Mouse (Mus musculus) CH12.LX (cell line): ENCODE measurements at regions not wholly inside any gene's neighbourhood (a gene's known extent, or its start where the extent isn't known, plus 50 kb on each side); places are given as distances from the start of the nearest gene placed in this dataset.

Source experiments
- DNase-seq: peaks from one replicate; pipeline ENCODE4 v3.0.0-alpha.2; 2013; ENCODE audit errors: extremely low read depth
- H3K27ac ChIP-seq: 2 replicates; pipeline ENCODE4 v1.5.1; 2012; ENCODE audit warnings: low read depth, mild to moderate bottlenecking, control low read depth, moderate library complexity; ENCODE audit not compliant: insufficient read depth
- H3K27me3 ChIP-seq: replicated peaks from 2 replicates; pipeline ENCODE3; 2012; ENCODE audit warnings: inconsistent platforms
- H3K36me3 ChIP-seq, 2 experiments: replicated peaks in 1 of 2; 2 replicates each; pipeline versions ENCODE3 to v1.6.1; 2012; ENCODE audit warnings: inconsistent platforms in 1 of 2, low read length in 1 of 2, mild to moderate bottlenecking in 1 of 2, mixed read lengths in 1 of 2, moderate library complexity in 1 of 2; ENCODE audit not compliant: control insufficient read depth in 1 of 2, insufficient read depth in 1 of 2
- H3K4me1 ChIP-seq, 2 experiments: 2 replicates each; pipeline ENCODE4 v1.6.1; 2012; ENCODE audit warnings: inconsistent platforms in 1 of 2, moderate library complexity in 1 of 2; ENCODE audit not compliant: insufficient read depth in 2 of 2, control insufficient read depth in 1 of 2
- H3K4me2 ChIP-seq: 2 replicates; pipeline ENCODE4 v1.6.1; 2012; ENCODE audit warnings: low read depth, mild to moderate bottlenecking, control low read depth; ENCODE audit not compliant: poor library complexity, insufficient read depth, severe bottlenecking
- H3K4me3 ChIP-seq, 3 experiments: fragments of 150-350 bp in 1 of 3; sonication (generic) in 1 of 3; replicated peaks in 1 of 3; 2 replicates each; pipeline versions ENCODE3 to v1.5.1; 2011 to 2012; ENCODE audit warnings: low read depth in 2 of 3, low read length in 2 of 3, mild to moderate bottlenecking in 2 of 3, moderate library complexity in 2 of 3, control low read depth in 1 of 3, improper control_type of control experiment in 1 of 3, inconsistent platforms in 1 of 3, mixed read lengths in 1 of 3; ENCODE audit not compliant: poor library complexity in 1 of 3
- H3K79me2 ChIP-seq: replicated peaks from 2 replicates; pipeline ENCODE4 v1.6.1; 2012; ENCODE audit warnings: mild to moderate bottlenecking, moderate library complexity; ENCODE audit not compliant: control insufficient read depth, poor library complexity, insufficient read depth, severe bottlenecking; ENCODE audit errors: extremely low read depth
- H3K9ac ChIP-seq: 2 replicates; pipeline ENCODE4 v1.6.1; 2012; ENCODE audit warnings: low read depth, mild to moderate bottlenecking, control low read depth, moderate library complexity; ENCODE audit not compliant: insufficient read depth
- H3K9me3 ChIP-seq: replicated peaks from 2 replicates; pipeline ENCODE3; 2012; ENCODE audit warnings: low read length, inconsistent platforms, mixed read lengths
- CHD1 ChIP-seq: IDR thresholded peaks from 2 replicates; pipeline ENCODE4 v1.6.1; 2012; ENCODE audit warnings: low read depth, low read length, improper control_type of control experiment, inconsistent platforms
- CHD2 ChIP-seq: IDR thresholded peaks from 2 replicates; pipeline ENCODE4 v1.6.1; 2011; ENCODE audit warnings: low read length, improper control_type of control experiment
- CTCF ChIP-seq, 2 experiments: IDR thresholded peaks in 1 of 2; conservative IDR thresholded peaks in 1 of 2; 2 replicates each; pipeline ENCODE4 v1.5.1; 2011 to 2012; ENCODE audit warnings: low read depth in 2 of 2, low read length in 2 of 2, improper control_type of control experiment in 1 of 2, inconsistent platforms in 1 of 2, mild to moderate bottlenecking in 1 of 2, moderate library complexity in 1 of 2
- EP300 ChIP-seq: IDR thresholded peaks from 2 replicates; pipeline ENCODE4 v1.6.1; 2011; ENCODE audit warnings: low read length, improper control_type of control experiment
- ETS1 ChIP-seq: conservative IDR thresholded peaks from 2 replicates; pipeline ENCODE4 v1.6.1; 2012; ENCODE audit warnings: low read depth, mild to moderate bottlenecking, inconsistent platforms, low read length, improper control_type of control experiment, moderate library complexity
- GABPA ChIP-seq: IDR thresholded peaks from 2 replicates; pipeline ENCODE4 v1.6.1; 2012; ENCODE audit warnings: low read depth, low read length, improper control_type of control experiment, inconsistent platforms; ENCODE audit not compliant: insufficient replicate concordance
- IRF4 ChIP-seq: IDR thresholded peaks from 2 replicates; pipeline ENCODE4 v1.6.1; 2014; ENCODE audit warnings: low read depth, mild to moderate bottlenecking, inconsistent platforms, low read length, improper control_type of control experiment
- JUND ChIP-seq: conservative IDR thresholded peaks from 2 replicates; pipeline ENCODE4 v1.6.1; 2011; ENCODE audit warnings: low read depth, low read length, improper control_type of control experiment
- KAT2A ChIP-seq: IDR thresholded peaks from 2 replicates; pipeline ENCODE4 v1.6.1; 2012; ENCODE audit warnings: low read length, improper control_type of control experiment, inconsistent platforms; ENCODE audit not compliant: insufficient replicate concordance
- MAFK ChIP-seq: IDR thresholded peaks from 2 replicates; pipeline ENCODE4 v1.6.1; 2011; ENCODE audit warnings: low read length, improper control_type of control experiment; ENCODE audit not compliant: insufficient replicate concordance
- MAZ ChIP-seq: IDR thresholded peaks from 2 replicates; pipeline ENCODE4 v1.6.1; 2012; ENCODE audit warnings: low read depth, mild to moderate bottlenecking, inconsistent platforms, low read length, improper control_type of control experiment, moderate library complexity
- MXI1 ChIP-seq: IDR thresholded peaks from 2 replicates; pipeline ENCODE4 v1.6.1; 2011; ENCODE audit warnings: mild to moderate bottlenecking, low read depth, low read length, improper control_type of control experiment
- NELFE ChIP-seq: IDR thresholded peaks from 2 replicates; pipeline ENCODE4 v1.6.1; 2011; ENCODE audit warnings: low read depth, low read length, improper control_type of control experiment
- PAX5 ChIP-seq: IDR thresholded peaks from 2 replicates; pipeline ENCODE4 v1.6.1; 2012; ENCODE audit warnings: low read length, inconsistent platforms, mixed read lengths
- POLR2A ChIP-seq: IDR thresholded peaks from 2 replicates; pipeline ENCODE4 v1.6.1; 2011; ENCODE audit warnings: low read depth, mild to moderate bottlenecking, improper control_type of control experiment, low read length
- RAD21 ChIP-seq: IDR thresholded peaks from 2 replicates; pipeline ENCODE4 v1.6.1; 2011; ENCODE audit warnings: low read depth, mild to moderate bottlenecking, low read length, improper control_type of control experiment, moderate library complexity
- SIN3A ChIP-seq: IDR thresholded peaks from 2 replicates; pipeline ENCODE4 v1.6.1; 2012; ENCODE audit warnings: low read length, improper control_type of control experiment, inconsistent platforms
- SMC3 ChIP-seq: IDR thresholded peaks from 2 replicates; pipeline ENCODE4 v1.6.1; 2011; ENCODE audit warnings: low read depth, low read length, improper control_type of control experiment
- TCF12 ChIP-seq: IDR thresholded peaks from 2 replicates; pipeline ENCODE4 v1.6.1; 2014; ENCODE audit warnings: low read depth, mild to moderate bottlenecking, inconsistent platforms, low read length, improper control_type of control experiment
- UBTF ChIP-seq: IDR thresholded peaks from 2 replicates; pipeline ENCODE4 v1.6.1; 2012; ENCODE audit warnings: low read depth, mild to moderate bottlenecking, inconsistent platforms, low read length, improper control_type of control experiment, moderate library complexity
- USF1 ChIP-seq: IDR thresholded peaks from 2 replicates; pipeline ENCODE4 v1.6.1; 2014; ENCODE audit warnings: low read depth, mild to moderate bottlenecking, inconsistent platforms, low read length, improper control_type of control experiment
- dilution Hi-C: fragments of 300-500 bp; cut with MboI; formaldehyde crosslinking; loops from 2 replicates; pipeline ENCODE4 v1.14.3; 2020; ENCODE audit warnings: low sequenced_read_pairs; ENCODE audit not compliant: extremely low pct_unique_long_range_greater_than_20kb, extremely low pct_ligation_motif_present
- in situ Hi-C: fragments of 300-500 bp; cut with MboI; formaldehyde crosslinking; loops from 3 replicates; pipeline ENCODE4 v1.14.3; 2019; ENCODE audit warnings: low sequenced_read_pairs, low pct_ligation_motif_present, low pct_unique_long_range_greater_than_20kb, mixed read lengths

DNA sequence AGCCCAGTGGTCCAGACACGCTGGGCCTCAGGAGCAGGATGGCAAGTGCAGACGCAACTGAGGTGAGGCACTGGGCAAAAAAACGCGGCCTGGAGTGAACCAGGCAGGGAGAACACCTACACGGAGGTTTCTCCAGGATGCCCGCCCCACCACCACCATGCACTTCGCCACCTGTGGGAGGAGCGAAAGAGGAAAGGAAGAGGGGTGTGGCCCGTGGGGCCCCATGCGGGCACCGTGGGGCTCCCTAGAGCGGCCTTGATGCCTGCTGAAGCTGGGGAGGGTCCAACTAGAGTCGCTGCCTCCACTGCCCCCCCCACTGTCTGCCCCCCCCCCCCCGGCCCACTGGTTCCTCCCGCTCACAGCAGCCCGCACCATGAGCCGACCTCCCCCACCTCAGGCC, 629.2 kb downstream of the Tbl1xr1 start:
- no peak overlapping the region for H3K9ac ChIP-seq
- TF ChIP-seq GABPA (no peak), PAX5 (no peak), POLR2A (no peak)
- no peaks in the 10 kb centered on the region for H3K36me3 ChIP-seq
- no peak for DNase-seq
- dilution Hi-C loops (no loop called here), in situ Hi-C loops (no loop called here)
- no peaks in the 10 kb centered on the region for H3K27me3 ChIP-seq
- H3K79me2 ChIP-seq = no peaks in the 10 kb centered on the region
- no peaks in the 10 kb centered on the region for H3K4me1 ChIP-seq
- no peak overlapping the region for H3K4me3 ChIP-seq
- peaks cover 11% of the 10 kb centered on the region for H3K9me3 ChIP-seq
- no peak overlapping the region for H3K4me2 ChIP-seq
- no peak overlapping the region for H3K27ac ChIP-seq

DNA sequence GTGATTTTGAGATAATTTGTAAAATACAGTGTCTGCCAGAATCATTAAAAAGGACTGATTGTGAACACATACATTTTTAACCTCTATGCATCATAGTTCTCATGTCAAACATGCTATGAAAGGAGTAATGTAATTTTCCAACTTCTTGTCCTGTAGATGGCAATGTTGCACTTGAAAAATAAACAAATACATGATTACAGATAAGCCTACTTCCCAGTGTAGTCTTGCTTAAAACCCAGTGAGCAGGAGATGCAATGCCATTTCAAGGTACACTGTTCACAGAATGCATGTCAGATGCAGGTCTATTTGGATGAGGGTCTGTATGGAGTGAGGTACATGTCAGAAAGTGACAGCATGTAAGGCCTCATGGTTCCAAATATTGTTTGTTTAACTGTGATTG, 668.6 kb downstream of the Tbl1xr1 start:
- DNase-seq = peak; percentile 18
- no peak for TF ChIP-seq ETS1
- TF ChIP-seq UBTF = no peak
- TF ChIP-seq CTCF (conservative IDR thresholded peaks at IDR 0.05 in 1 of 2, IDR thresholded peaks at IDR 0.05 in 1 of 2; ENCODE audit: low read depth in 2 of 2, low read length in 2 of 2) = peak in 1 of 2 experiments; percentile 33; a peak in 2 of 4 replicates
- no peak for TF ChIP-seq KAT2A
- TF ChIP-seq SMC3 = peak; percentile 8; the same call in 1 of the 2 replicates
- TF ChIP-seq MAFK = no peak
- TF ChIP-seq RAD21 = peak; percentile 58
- TF ChIP-seq JUND = no peak
- no peak for TF ChIP-seq SIN3A
- no peak for TF ChIP-seq EP300
- no peak for TF ChIP-seq CHD1
- TF ChIP-seq MXI1 = no peak
- no peak for TF ChIP-seq PAX5
- no peak for TF ChIP-seq NELFE
- TF ChIP-seq USF1 = no peak
- TF ChIP-seq MAZ = no peak
- no peak for TF ChIP-seq IRF4
- no peak for TF ChIP-seq TCF12
- TF ChIP-seq CHD2 = no peak
- no peaks in the 10 kb centered on the region for H3K4me1 ChIP-seq

More for the DNA sequence above, 668.6 kb downstream of the Tbl1xr1 start:
- no peak overlapping the region for H3K9ac ChIP-seq
- no peak overlapping the region for H3K27ac ChIP-seq
- no peaks in the 10 kb centered on the region for H3K9me3 ChIP-seq
- no peaks in the 10 kb centered on the region for H3K36me3 ChIP-seq
- dilution Hi-C loops = no loop called here
- no peak overlapping the region for H3K4me2 ChIP-seq
- no peaks in the 10 kb centered on the region for H3K27me3 ChIP-seq
- no peaks in the 10 kb centered on the region for H3K79me2 ChIP-seq
- in situ Hi-C loops = no loop called here
- H3K4me3 ChIP-seq = no peak overlapping the region
